Mouse (Mus musculus): ENCODE measurements around the gene Arhgef15.

GRCm38 (mm10) chr11:68988341-68988740, 31.1 kb upstream of the Arhgef15 start:
- TF ChIP-seq CTCF (IDR thresholded peaks at IDR 0.05; ENCODE audit: insufficient read depth, low read length) (no peak), POLR2A (IDR thresholded peaks at IDR 0.05; ENCODE audit: borderline replicate concordance, extremely low read depth, low read depth, low read length) (no peak)
